Mouse (Mus musculus): ENCODE results near the gene Ccl3. TPM values are rescaled to one million over a fixed set of nuclear protein-coding genes. Genes with fewer than 3 reads are reported as not detected.

Ccl3 gene
- polyA plus RNA-seq, 1 experiment from 2014 or later = 1.8 TPM

DNA sequence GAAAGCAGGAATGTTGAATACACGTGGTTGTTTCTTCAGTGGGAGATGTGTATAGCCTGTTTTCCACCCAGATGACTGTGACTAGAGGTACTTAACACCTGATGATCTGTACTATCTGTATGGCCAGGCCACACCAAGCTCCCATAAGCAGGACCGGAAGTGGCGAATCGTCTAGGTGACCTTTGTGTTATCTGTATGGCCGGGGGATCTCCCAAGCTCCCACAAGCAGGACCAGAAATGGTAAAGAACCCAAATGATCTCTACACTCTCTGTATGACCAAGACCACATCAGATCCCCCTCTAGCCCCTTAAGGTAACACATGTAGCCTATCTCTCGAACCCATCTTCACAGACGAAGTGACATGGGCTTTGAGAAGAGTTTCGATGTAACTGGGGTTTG is 5.5 kb upstream of the Ccl3 start:
- Histone ChIP-seq H3K36me3 (ENCODE audit: control insufficient read depth, insufficient read depth, low read length) (no peaks in the 10 kb centered on the region), H3K27ac (ENCODE audit: low read depth, low read length) (no peak overlapping the region), H3K4me2 (no peak overlapping the region), H3K9ac (ENCODE audit: low read depth, low read length) (no peak overlapping the region), H3K4me3 (ENCODE audit: low read depth, low read length) (no peak overlapping the region), H3K9me3 (ENCODE audit: control insufficient read depth, low read length) (no peaks in the 10 kb centered on the region), H3K27me3 (replicated peaks; ENCODE audit: control insufficient read depth, insufficient read depth, low read length) (no peaks in the 10 kb centered on the region), H3K4me1 (replicated peaks; ENCODE audit: control insufficient read depth, insufficient read depth, low read length) (no peaks in the 10 kb centered on the region)
- DNase-seq (ENCODE audit: low spot score) (no peak), ATAC-seq (replicated peaks; ENCODE audit: low FRiP score) (no peak)
- WGBS = 79% methylated on average over 8 of the region's 8 CpGs

DNA sequence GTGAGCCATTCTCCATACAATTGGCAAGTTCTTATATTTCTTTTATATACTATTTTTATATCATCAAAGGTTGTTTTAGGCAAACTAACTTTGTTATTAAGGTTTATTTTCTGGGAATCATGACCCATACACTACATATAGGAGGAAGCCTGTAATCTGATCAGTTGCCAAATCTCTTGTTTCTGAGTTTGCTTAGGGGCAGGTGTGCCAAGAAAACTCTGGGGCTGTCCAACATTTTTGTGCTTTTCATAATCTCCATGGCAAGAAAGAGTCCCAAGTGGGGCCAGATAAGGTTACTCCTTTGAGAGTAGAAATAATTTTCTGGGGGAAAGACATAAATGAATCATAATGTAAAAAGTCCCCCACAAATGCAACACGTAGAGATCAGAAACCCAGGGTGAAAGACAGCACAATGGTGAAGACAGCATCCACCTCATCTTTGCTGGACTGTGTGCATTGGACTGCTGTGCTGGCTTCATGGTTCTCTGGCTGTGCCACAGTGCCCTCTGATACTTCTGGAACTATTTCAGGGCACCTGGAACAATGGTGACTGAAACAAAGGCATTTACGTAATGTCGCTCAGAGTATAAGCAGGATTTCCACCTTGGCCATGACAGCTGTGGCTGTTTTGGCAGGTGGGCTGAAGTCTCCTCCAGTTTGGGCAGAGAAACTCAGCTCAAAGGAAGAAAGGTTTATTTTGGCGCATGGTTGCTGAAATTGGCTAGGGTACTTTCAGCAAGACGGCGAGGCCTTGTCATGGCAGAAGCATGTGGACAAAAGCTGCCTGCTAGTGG is 2.6 kb downstream of the Ccl3 start:
- ATAC-seq (replicated peaks; ENCODE audit: low FRiP score) (no peak), DNase-seq (ENCODE audit: low spot score) (no peak)
- WGBS = 86% methylated on average over 6 of the region's 6 CpGs
- no peaks in the 10 kb centered on the region for H3K27me3 ChIP-seq (replicated peaks; ENCODE audit: control insufficient read depth, insufficient read depth, low read length)
- no peak overlapping the region for H3K27ac ChIP-seq (ENCODE audit: low read depth, low read length)
- H3K4me3 ChIP-seq (ENCODE audit: low read depth, low read length) = no peak overlapping the region
- H3K4me1 ChIP-seq (replicated peaks; ENCODE audit: control insufficient read depth, insufficient read depth, low read length) = no peaks in the 10 kb centered on the region
- no peaks in the 10 kb centered on the region for H3K9me3 ChIP-seq (ENCODE audit: control insufficient read depth, low read length)
- H3K4me2 ChIP-seq = no peak overlapping the region
- H3K36me3 ChIP-seq (ENCODE audit: control insufficient read depth, insufficient read depth, low read length) = no peaks in the 10 kb centered on the region
- H3K9ac ChIP-seq (ENCODE audit: low read depth, low read length) = no peak overlapping the region

DNA sequence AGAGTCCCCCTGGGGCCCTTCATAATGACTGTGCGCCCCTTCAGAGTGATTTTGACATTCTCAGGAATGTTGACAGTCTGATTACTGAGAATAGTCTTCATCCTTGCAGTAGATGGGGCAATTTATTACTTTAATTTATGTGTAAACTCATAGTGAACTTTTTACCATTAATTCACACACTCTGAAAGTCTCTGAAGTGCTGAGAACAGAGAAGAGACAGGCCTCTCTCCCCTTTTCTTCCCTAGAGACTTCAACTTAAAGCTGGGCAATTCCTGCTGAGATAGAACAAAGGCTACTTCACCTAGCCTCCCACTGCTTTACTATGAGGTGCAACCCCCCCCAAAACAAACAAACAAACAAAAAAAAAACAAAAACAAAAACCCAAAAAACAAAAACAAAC is 3.6 kb downstream of the Ccl3 start, which contains the start of gene Rpl9-ps1:
TSS of gene Rpl9-ps1 (minus strand) at position 101 of the 400 bp plus-strand sequence.
- H3K4me1 ChIP-seq (replicated peaks; ENCODE audit: control insufficient read depth, insufficient read depth, low read length) = no peaks in the 10 kb centered on the region
- no peak for DNase-seq (ENCODE audit: low spot score)
- H3K9me3 ChIP-seq (ENCODE audit: control insufficient read depth, low read length) = no peaks in the 10 kb centered on the region
- no peak for ATAC-seq (replicated peaks; ENCODE audit: low FRiP score)
- no peaks in the 10 kb centered on the region for H3K36me3 ChIP-seq (ENCODE audit: control insufficient read depth, insufficient read depth, low read length)
- no peak within 1 kb of the TSS for H3K4me2 ChIP-seq
- H3K4me3 ChIP-seq (ENCODE audit: low read depth, low read length) = no peak within 1 kb of the TSS
- 79% methylated on average over 1 of the region's 1 CpGs for WGBS
- no peak within 1 kb of the TSS for H3K9ac ChIP-seq (ENCODE audit: low read depth, low read length)
- no peak within 1 kb of the TSS for H3K27ac ChIP-seq (ENCODE audit: low read depth, low read length)
- no peaks in the 10 kb centered on the region for H3K27me3 ChIP-seq (replicated peaks; ENCODE audit: control insufficient read depth, insufficient read depth, low read length)

DNA sequence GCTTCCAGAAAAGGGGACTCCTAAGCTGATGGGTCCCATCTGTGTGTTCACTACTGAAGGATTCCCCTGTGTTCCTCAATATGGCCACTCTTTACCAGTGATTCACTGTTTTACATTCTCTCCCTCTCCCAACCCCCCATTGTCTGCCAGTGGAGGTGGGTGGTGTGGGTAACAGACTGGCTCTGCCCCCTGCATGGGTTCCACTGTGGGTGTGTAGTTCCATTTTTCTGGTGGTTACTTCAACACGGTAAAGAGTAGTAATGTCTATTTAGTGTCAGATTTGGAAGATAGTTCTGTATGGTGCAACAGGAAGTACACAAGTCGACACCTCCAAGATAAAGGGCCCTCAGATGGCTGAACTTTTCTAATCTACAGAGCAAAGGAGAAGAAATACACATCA is 7.9 kb downstream of the Ccl3 start:
- H3K4me3 ChIP-seq (ENCODE audit: low read depth, low read length) = no peak overlapping the region
- DNase-seq (ENCODE audit: low spot score) (no peak), ATAC-seq (replicated peaks; ENCODE audit: low FRiP score) (no peak)
- H3K36me3 ChIP-seq (ENCODE audit: control insufficient read depth, insufficient read depth, low read length) = no peaks in the 10 kb centered on the region
- 41% methylated on average over 2 of the region's 2 CpGs for WGBS
- no peak overlapping the region for H3K27ac ChIP-seq (ENCODE audit: low read depth, low read length)
- H3K9me3 ChIP-seq (ENCODE audit: control insufficient read depth, low read length) = no peaks in the 10 kb centered on the region
- no peaks in the 10 kb centered on the region for H3K4me1 ChIP-seq (replicated peaks; ENCODE audit: control insufficient read depth, insufficient read depth, low read length)
- H3K9ac ChIP-seq (ENCODE audit: low read depth, low read length) = no peak overlapping the region
- H3K27me3 ChIP-seq (replicated peaks; ENCODE audit: control insufficient read depth, insufficient read depth, low read length) = no peaks in the 10 kb centered on the region
- H3K4me2 ChIP-seq = no peak overlapping the region

DNA sequence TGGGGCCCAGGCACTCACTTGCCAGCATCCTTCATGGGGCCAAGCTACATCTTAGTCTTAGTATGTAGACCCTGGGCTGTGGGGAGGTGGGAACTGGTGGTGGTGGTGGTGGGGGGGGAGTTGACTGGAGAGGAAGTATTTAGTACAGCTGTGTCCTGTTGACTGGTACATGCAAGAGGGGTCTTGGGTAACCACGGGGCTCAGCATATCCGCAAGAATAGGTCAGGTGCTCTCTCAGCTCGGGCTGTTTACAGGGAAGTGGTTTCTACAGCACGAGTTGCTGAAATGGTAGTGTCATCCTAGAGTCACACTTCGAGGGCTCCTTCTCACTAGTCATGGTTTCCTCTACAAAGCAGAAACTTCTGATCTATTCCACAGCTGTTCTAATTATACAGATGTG is 9.0 kb downstream of the Ccl3 start:
- ATAC-seq (replicated peaks; ENCODE audit: low FRiP score) (no peak), DNase-seq (ENCODE audit: low spot score) (no peak)
- Histone ChIP-seq H3K4me1 (replicated peaks; ENCODE audit: control insufficient read depth, insufficient read depth, low read length) (no peaks in the 10 kb centered on the region), H3K27me3 (replicated peaks; ENCODE audit: control insufficient read depth, insufficient read depth, low read length) (no peaks in the 10 kb centered on the region), H3K9ac (ENCODE audit: low read depth, low read length) (no peak overlapping the region), H3K4me3 (ENCODE audit: low read depth, low read length) (no peak overlapping the region), H3K36me3 (ENCODE audit: control insufficient read depth, insufficient read depth, low read length) (no peaks in the 10 kb centered on the region), H3K9me3 (ENCODE audit: control insufficient read depth, low read length) (no peaks in the 10 kb centered on the region), H3K27ac (ENCODE audit: low read depth, low read length) (no peak overlapping the region), H3K4me2 (no peak overlapping the region)
- 42% methylated on average over 5 of the region's 5 CpGs for WGBS

DNA sequence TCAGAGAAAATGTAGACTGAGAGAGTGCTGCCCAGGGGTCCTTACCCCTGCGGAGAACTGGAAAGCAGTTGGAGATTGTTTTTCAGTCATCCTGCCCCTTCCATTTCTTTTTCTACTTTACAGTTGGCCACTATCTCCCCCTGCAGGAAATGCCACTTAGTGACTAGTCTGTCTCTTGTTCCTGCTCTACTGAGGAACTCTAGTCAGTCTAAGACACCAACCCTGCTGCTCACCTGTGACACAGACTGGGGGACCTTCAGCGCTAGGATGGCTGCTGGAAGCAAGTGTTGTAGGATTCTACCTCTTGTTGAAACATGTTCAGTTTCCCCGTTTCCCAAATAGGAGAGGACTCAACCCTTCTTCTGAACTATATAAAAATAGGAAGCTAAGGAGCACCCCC is 9.6 kb downstream of the Ccl3 start:
- Histone ChIP-seq H3K27ac (ENCODE audit: low read depth, low read length) (no peak overlapping the region), H3K4me2 (no peak overlapping the region), H3K4me1 (replicated peaks; ENCODE audit: control insufficient read depth, insufficient read depth, low read length) (no peaks in the 10 kb centered on the region), H3K36me3 (ENCODE audit: control insufficient read depth, insufficient read depth, low read length) (no peaks in the 10 kb centered on the region), H3K9me3 (ENCODE audit: control insufficient read depth, low read length) (no peaks in the 10 kb centered on the region), H3K27me3 (replicated peaks; ENCODE audit: control insufficient read depth, insufficient read depth, low read length) (no peaks in the 10 kb centered on the region), H3K4me3 (ENCODE audit: low read depth, low read length) (no peak overlapping the region), H3K9ac (ENCODE audit: low read depth, low read length) (no peak overlapping the region)
- DNase-seq (ENCODE audit: low spot score) (no peak), ATAC-seq (replicated peaks; ENCODE audit: low FRiP score) (no peak)
- 46% methylated on average over 3 of the region's 3 CpGs for WGBS

DNA sequence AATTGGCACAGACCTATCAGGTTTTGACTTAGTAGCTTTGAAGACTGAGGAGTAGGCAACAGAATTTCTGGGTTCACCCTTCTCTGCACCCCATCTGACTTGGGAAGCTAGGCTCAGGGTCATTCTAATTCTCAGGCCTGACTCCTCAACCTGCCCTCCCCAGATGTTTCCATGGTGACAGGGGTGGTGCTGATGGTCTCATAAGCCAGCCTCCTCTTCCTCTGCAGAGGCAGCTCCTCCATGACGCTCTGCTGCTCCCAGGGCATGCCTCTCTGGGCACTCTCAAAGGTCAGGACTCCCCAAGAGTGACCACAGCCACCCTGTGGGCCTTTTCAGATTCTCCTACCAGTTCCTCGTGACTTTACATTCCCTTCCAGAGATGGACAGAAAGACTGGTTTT is 10.2 kb downstream of the Ccl3 start:
- WGBS = 46% methylated on average over 2 of the region's 2 CpGs
- Histone ChIP-seq H3K9me3 (ENCODE audit: control insufficient read depth, low read length) (no peaks in the 10 kb centered on the region), H3K4me1 (replicated peaks; ENCODE audit: control insufficient read depth, insufficient read depth, low read length) (no peaks in the 10 kb centered on the region), H3K27me3 (replicated peaks; ENCODE audit: control insufficient read depth, insufficient read depth, low read length) (no peaks in the 10 kb centered on the region), H3K27ac (ENCODE audit: low read depth, low read length) (no peak overlapping the region), H3K9ac (ENCODE audit: low read depth, low read length) (no peak overlapping the region), H3K4me2 (no peak overlapping the region), H3K36me3 (ENCODE audit: control insufficient read depth, insufficient read depth, low read length) (no peaks in the 10 kb centered on the region), H3K4me3 (ENCODE audit: low read depth, low read length) (no peak overlapping the region)
- DNase-seq (ENCODE audit: low spot score) (no peak), ATAC-seq (replicated peaks; ENCODE audit: low FRiP score) (no peak)

DNA sequence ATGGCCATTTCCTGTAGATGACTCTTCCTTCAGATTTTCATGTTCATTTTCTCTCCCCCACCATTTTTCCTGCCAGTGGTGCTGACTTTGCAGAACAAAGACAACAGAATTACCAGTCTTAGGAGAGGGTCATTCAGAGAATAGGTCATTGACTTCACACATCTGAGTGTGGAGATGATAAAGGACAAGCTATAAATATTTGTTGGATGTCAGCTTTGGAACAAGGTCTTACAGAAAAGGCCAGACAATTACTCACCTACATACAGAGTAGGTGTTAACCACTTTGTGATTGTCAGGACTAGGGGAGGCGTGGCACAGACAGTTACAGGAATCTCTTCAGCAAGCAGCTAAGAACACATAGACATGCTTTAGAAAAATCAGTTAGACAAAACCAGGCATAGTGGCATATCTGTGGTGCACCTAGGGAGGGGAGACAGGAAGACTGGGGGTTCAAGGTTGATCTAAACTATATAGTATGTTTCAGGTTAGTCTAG is 12.4 kb downstream of the Ccl3 start:
- Histone ChIP-seq H3K27me3 (replicated peaks; ENCODE audit: control insufficient read depth, insufficient read depth, low read length) (no peaks in the 10 kb centered on the region), H3K9me3 (ENCODE audit: control insufficient read depth, low read length) (no peaks in the 10 kb centered on the region), H3K4me2 (no peak overlapping the region), H3K4me1 (replicated peaks; ENCODE audit: control insufficient read depth, insufficient read depth, low read length) (no peaks in the 10 kb centered on the region), H3K9ac (ENCODE audit: low read depth, low read length) (no peak overlapping the region), H3K4me3 (ENCODE audit: low read depth, low read length) (no peak overlapping the region), H3K36me3 (ENCODE audit: control insufficient read depth, insufficient read depth, low read length) (no peaks in the 10 kb centered on the region), H3K27ac (ENCODE audit: low read depth, low read length) (no peak overlapping the region)
- no peak for DNase-seq (ENCODE audit: low spot score)
- no peak for ATAC-seq (replicated peaks; ENCODE audit: low FRiP score)
- WGBS = 79% methylated on average over 1 of the region's 1 CpGs

DNA sequence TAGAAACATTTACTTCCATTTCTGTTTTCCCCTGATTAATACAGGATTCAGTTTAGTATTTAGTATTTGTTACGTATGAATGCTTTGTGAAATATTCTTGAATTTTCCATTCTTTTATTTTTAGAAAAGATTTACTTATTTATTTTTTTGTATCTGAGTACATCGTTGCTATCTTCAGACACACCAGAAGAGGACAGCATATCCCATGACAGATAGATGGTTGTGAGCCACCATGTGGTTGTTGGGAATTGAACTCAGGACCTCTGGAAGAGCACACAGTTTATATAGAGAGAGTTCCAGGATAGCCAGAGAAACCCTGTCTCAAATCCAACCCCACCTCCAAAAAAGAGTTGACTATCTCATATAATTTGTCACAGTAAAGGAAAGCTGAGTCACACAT is 14.3 kb downstream of the Ccl3 start:
- no peak for ATAC-seq (replicated peaks; ENCODE audit: low FRiP score)
- H3K4me1 ChIP-seq (replicated peaks; ENCODE audit: control insufficient read depth, insufficient read depth, low read length) = no peaks in the 10 kb centered on the region
- no peak for DNase-seq (ENCODE audit: low spot score)
- H3K4me2 ChIP-seq = no peak overlapping the region
- no peak overlapping the region for H3K27ac ChIP-seq (ENCODE audit: low read depth, low read length)
- no peak overlapping the region for H3K4me3 ChIP-seq (ENCODE audit: low read depth, low read length)
- H3K36me3 ChIP-seq (ENCODE audit: control insufficient read depth, insufficient read depth, low read length) = no peaks in the 10 kb centered on the region
- 84% methylated on average over 2 of the region's 2 CpGs for WGBS
- no peaks in the 10 kb centered on the region for H3K27me3 ChIP-seq (replicated peaks; ENCODE audit: control insufficient read depth, insufficient read depth, low read length)
- H3K9me3 ChIP-seq (ENCODE audit: control insufficient read depth, low read length) = no peaks in the 10 kb centered on the region
- no peak overlapping the region for H3K9ac ChIP-seq (ENCODE audit: low read depth, low read length)

Data from liver, embryonic 11.5 days (tissue).